Mouse (Mus musculus): ENCODE data around the gene Arsa. TPM values are rescaled to one million over a fixed set of nuclear protein-coding genes. Genes with fewer than 3 reads are reported as not detected.

The Arsa gene
- polyA plus RNA-seq, 1 experiment: 57.7 TPM

DNA sequence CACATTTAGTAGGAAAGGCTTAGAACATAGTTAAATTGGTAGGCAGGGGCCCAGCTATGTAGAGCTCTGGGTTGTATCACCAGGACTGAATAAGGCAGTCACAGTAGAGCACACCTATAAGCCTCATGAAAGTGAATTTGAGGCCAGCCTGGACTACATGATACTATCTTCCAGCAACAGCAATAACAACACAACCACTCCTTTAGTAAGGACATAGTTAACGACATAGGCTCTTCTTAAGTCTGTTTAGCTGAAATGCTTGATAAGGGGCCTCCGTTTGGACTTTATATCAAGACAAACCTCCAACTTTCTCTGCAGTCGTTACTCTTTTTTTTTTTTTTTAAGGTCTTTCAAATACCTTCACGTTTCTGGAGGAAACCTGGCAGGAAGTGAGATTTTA, 35.5 kb upstream of the Arsa start:
- 46% methylated on average over 4 of the region's 4 CpGs for WGBS
- H3K4me3 ChIP-seq (replicated peaks; ENCODE audit: extremely low read depth, low read depth, low read length): no peak overlapping the region
- TF ChIP-seq POLR2A (IDR thresholded peaks at IDR 0.05; ENCODE audit: borderline replicate concordance, extremely low read depth, low read depth, low read length) (no peak), CTCF (IDR thresholded peaks at IDR 0.05; ENCODE audit: insufficient read depth, low read length) (no peak)
- H3K4me1 ChIP-seq (ENCODE audit: control insufficient read depth, insufficient read depth, low read length): peaks cover 3% of the 10 kb centered on the region
- no peak for DNase-seq

DNA sequence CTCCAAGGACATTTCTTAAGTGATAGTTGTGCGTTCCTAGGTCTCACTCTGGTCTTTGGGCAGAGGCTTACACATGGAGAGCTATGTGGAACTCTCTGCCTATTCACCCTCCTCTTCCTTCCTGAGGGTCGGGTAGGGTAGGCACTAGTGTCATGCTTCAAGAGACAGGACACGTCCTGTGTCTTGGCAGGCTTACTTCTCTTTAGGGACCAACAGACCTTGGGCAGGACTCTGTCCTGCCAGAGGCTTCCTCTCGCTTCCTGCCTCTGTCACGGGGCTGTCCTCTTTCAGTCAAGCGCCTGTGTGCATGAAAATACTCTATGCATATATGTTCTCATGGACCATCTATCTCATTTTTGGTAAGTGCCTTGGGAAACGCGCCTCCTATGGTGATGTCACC, 30.5 kb upstream of the Arsa start:
- Histone ChIP-seq H3K4me1 (ENCODE audit: control insufficient read depth, insufficient read depth, low read length) (no peaks in the 10 kb centered on the region; the same call in 1 of the 2 replicates), H3K4me3 (replicated peaks; ENCODE audit: extremely low read depth, low read depth, low read length) (no peak overlapping the region)
- DNase-seq: no peak
- 62% methylated on average over 8 of the region's 8 CpGs for WGBS
- no peak for TF ChIP-seq CTCF (IDR thresholded peaks at IDR 0.05; ENCODE audit: insufficient read depth, low read length)
- no peak for TF ChIP-seq POLR2A (IDR thresholded peaks at IDR 0.05; ENCODE audit: borderline replicate concordance, extremely low read depth, low read depth, low read length)

DNA sequence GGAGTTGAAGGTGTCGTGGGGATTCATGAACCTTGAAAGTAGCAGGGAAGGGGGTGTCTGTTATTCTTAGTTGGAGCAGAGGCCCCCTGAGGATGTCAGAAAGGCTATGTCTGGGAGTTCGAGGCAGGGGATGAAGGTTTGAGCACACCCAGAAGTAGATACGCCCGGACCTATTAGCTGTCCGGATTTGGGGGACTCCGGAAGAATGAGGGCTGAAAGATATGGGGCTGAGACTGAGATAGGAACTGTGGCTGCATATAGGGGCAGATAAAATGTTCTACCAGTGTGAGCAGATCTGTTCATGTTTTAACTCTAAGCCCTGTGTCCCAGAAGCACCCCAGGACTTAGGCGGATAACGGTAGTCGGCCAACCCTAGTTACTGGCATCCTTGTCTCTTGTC, 27.6 kb upstream of the Arsa start:
- Histone ChIP-seq H3K4me1 (ENCODE audit: control insufficient read depth, insufficient read depth, low read length) (peaks cover 8% of the 10 kb centered on the region; the same call in 1 of the 2 replicates), H3K4me3 (replicated peaks; ENCODE audit: extremely low read depth, low read depth, low read length) (no peak overlapping the region)
- no peak for DNase-seq
- WGBS: 89% methylated on average over 9 of the region's 9 CpGs
- no peak for TF ChIP-seq POLR2A (IDR thresholded peaks at IDR 0.05; ENCODE audit: borderline replicate concordance, extremely low read depth, low read depth, low read length)
- TF ChIP-seq CTCF (IDR thresholded peaks at IDR 0.05; ENCODE audit: insufficient read depth, low read length): no peak

DNA sequence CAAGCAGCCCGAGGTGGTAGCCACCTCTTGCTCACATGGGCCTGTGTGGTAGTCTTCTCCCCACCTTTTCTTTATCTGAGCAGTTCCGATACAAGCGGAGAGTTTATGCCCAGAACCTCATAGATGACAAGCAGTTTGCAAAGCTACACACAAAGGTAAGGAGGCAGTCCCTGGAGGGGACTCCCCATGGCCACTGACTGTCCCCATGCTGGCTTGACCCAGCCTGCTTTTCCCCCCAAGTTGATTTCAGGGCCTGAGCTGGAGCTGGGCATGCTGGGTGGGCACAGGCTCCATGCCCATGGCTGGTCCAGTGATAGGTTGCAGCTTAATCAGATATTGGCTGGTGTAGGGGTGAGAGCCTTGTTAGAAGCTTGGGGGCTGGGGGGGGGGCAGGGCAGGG, 24.1 kb upstream of the Arsa start:
- Histone ChIP-seq H3K4me1 (ENCODE audit: control insufficient read depth, insufficient read depth, low read length) (peaks cover 15% of the 10 kb centered on the region), H3K4me3 (replicated peaks; ENCODE audit: extremely low read depth, low read depth, low read length) (no peak overlapping the region)
- no peak for TF ChIP-seq POLR2A (IDR thresholded peaks at IDR 0.05; ENCODE audit: borderline replicate concordance, extremely low read depth, low read depth, low read length)
- no peak for TF ChIP-seq CTCF (IDR thresholded peaks at IDR 0.05; ENCODE audit: insufficient read depth, low read length)
- no peak for DNase-seq
- WGBS: 69% methylated on average over 3 of the region's 3 CpGs

DNA sequence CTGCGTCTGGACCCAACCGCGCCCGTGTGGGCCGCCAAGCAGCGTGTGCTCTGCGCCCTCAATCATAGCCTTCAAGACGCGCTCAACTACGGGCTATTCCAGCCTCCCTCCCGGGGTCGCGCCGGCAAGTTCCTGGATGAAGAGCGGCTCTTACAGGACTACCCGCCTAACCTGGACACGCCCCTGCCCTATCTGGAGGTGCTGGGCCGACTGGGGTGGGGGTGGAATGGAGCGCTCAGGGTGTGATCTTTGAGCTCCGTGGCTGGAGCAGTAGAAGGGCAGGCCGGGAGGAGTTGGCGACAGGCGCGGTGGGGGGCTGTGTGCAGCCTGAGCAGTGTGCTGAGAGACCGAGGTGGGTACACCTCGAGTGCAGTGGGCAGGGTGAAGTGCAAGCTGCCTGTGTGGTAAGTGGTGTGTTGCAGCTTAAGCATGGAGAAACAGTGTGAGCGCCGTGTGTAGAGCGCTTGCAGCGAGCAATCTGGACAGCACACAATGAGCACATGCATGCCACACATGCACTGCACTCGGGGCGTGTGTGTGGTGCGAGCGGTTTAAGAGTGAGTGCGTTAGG, 23.1 kb upstream of the Arsa start:
- no peak for TF ChIP-seq CTCF (IDR thresholded peaks at IDR 0.05; ENCODE audit: insufficient read depth, low read length)
- 11% methylated on average over 35 of the region's 35 CpGs for WGBS
- peaks cover 15% of the 10 kb centered on the region for H3K4me1 ChIP-seq (ENCODE audit: control insufficient read depth, insufficient read depth, low read length)
- peak overlapping the region; percentile 62 for H3K4me3 ChIP-seq (replicated peaks; ENCODE audit: extremely low read depth, low read depth, low read length)
- no peak for DNase-seq

DNA sequence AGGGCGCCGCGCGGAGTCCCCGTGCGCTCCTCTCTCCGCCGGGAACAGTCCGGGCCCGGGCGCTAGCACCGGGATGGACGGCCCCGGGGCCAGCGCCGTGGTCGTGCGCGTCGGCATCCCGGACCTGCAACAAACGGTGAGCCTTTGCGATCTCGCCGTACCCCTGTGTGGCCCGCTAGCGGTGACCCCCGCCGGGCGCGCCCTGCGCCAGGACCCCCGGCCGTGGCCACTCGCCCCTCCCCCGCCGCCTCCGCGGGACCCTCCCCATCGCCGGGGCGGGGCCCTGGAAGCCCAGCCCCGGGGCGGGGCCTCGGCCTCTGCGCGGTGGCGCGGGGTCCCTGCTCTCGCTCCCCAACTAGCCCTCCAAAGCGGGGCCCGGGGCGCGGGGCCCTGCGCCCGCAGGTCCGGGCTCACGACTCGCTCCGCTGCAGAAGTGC, 22.6 kb upstream of the Arsa start:
- no peak for TF ChIP-seq CTCF (IDR thresholded peaks at IDR 0.05; ENCODE audit: insufficient read depth, low read length)
- TF ChIP-seq POLR2A (IDR thresholded peaks at IDR 0.05; ENCODE audit: borderline replicate concordance, extremely low read depth, low read depth, low read length): no peak
- Histone ChIP-seq H3K4me1 (ENCODE audit: control insufficient read depth, insufficient read depth, low read length) (peaks cover 15% of the 10 kb centered on the region), H3K4me3 (replicated peaks; ENCODE audit: extremely low read depth, low read depth, low read length) (peak overlapping the region; percentile 72)
- whole genome bisulfite sequencing: under 1% methylated on average over 59 of the region's 60 CpGs
- DNase-seq: no peak

DNA sequence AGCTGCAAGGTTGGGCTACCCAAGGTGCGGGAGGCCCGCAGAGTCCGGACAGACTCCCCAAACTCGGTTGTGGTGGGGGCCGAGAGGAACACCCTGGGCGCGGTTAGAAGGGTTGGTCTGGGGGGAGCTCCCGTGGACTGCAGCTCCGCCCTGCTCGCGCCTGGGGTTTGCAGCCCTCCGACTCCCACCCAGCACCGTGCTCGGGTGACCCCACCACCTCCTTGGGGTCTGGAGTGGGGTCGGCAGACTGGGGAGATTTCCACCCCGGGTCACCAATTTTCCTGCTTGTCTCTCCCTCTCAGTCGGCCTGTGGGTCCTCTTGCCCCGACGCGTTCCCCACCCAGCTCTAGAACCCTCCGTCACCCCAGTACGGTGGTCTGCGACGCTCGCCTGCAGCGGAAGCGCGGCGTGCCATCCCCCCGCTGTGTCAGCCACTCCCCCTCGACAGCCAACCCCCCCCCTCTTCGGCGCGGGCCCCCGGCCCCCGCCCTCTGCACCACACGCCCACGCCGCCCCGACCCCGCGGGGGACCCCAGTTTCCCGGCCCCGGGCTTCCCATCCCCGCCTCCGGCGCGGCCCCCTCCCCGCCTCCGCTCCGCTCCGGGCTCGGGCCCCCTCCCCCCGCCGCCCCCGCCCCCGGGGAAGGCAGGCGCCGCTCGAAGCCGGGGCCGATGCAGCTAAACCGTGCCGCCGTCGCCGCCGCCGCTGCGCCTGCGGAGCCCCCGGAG, 21.9 kb upstream of the Arsa start, which contains the start of gene Shank3:
Shank3 (plus strand) TSS at position 663 of the 728 bp plus-strand sequence.
- no peak for TF ChIP-seq POLR2A (IDR thresholded peaks at IDR 0.05; ENCODE audit: borderline replicate concordance, extremely low read depth, low read depth, low read length)
- no peak for TF ChIP-seq CTCF (IDR thresholded peaks at IDR 0.05; ENCODE audit: insufficient read depth, low read length)
- peak within 1 kb of the TSS; percentile 74 for H3K4me3 ChIP-seq (replicated peaks; ENCODE audit: extremely low read depth, low read depth, low read length)
- peaks cover 15% of the 10 kb centered on the region for H3K4me1 ChIP-seq (ENCODE audit: control insufficient read depth, insufficient read depth, low read length)
- DNase-seq: no peak
- WGBS: under 1% methylated on average over 45 of the region's 72 CpGs

DNA sequence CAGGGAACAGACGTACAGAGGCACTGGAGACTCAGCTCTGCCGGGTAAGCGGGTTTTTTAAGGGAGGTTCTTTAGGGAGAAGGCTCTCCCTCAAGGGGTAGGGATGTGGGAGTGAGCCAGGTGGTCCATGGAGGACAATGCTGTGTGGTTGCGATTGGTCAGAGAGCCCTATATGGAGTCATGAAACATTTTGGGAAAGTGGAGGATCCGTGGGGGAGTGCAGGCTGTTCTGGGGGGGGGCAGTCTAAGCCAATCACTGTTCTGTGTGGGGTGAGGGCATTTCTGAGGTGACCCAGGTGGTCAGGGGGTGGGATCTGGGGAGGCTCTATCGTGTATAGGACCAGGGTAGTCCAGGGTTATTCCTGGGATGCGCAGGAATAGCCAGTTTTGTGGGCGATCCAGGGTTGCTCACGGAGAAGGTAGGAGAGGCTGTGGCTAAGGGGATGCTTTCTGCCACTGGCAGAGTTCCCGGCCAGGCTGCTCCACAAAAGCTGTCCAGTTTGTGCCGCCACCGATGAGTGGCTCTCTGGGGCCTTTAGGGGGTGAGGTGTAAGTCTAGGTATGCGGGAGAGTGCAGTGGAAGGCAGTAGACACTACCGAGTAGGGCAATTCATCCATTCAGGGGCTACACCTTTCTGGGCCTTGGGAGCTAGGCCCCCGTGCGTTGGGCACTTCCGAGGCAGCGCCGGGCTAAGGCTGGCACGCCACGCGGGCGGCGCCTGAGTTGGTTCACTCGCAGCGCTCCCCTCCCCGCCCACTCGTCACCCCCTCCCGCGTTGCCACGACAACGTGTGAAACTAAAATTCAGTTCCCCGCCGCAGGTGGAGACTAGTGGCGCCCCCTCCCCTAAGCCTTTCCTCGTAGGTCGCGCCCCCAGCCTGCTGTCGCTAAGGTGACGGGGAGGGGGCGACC, 21.1 kb upstream of the Arsa start:
- Histone ChIP-seq H3K4me3 (replicated peaks; ENCODE audit: extremely low read depth, low read depth, low read length) (peak overlapping the region; percentile 74), H3K4me1 (ENCODE audit: control insufficient read depth, insufficient read depth, low read length) (peaks cover 15% of the 10 kb centered on the region)
- peak; percentile 37 for DNase-seq
- WGBS: 3% methylated on average over 40 of the region's 41 CpGs
- TF ChIP-seq CTCF (IDR thresholded peaks at IDR 0.05; ENCODE audit: insufficient read depth, low read length) (no peak), POLR2A (IDR thresholded peaks at IDR 0.05; ENCODE audit: borderline replicate concordance, extremely low read depth, low read depth, low read length) (peak; percentile 51; the same call in 1 of the 2 replicates)

DNA sequence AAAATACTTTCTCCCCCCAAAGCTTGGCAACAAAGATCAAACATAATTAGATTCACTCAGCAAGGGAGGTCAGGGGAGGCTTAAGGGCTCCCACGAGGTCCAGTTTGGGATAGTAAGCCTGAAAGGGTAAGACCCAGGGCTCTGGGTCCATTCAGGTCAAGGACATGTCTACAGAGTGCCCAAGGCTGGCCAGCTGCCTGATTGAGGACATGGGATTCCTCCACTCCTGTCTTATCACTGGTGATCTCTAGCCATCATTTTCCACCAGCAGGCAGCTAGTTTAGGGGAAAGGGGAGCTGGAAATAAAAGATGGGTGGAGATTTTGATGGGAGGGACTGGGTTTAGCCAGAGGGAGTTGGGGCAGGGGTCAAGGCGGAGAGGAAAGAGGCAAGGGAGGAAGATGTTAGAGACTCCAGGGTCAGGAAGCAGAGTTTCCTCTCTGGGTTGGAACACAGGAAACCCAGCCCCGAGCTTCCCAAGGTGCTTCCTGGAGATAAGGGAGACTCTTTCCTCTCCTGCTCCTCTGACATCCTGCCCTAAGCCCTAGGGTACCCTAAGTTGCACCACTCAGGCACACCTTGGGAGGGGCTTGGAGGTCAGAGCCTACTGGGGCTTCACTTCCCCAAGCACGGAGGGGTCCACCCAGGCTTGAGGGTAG, 20.3 kb upstream of the Arsa start:
- peak; percentile 51 for DNase-seq
- peaks cover 15% of the 10 kb centered on the region for H3K4me1 ChIP-seq (ENCODE audit: control insufficient read depth, insufficient read depth, low read length)
- 14% methylated on average over 4 of the region's 4 CpGs for WGBS
- TF ChIP-seq POLR2A (IDR thresholded peaks at IDR 0.05; ENCODE audit: borderline replicate concordance, extremely low read depth, low read depth, low read length): peak; percentile 94
- no peak for TF ChIP-seq CTCF (IDR thresholded peaks at IDR 0.05; ENCODE audit: insufficient read depth, low read length)
- peak overlapping the region; percentile 74 for H3K4me3 ChIP-seq (replicated peaks; ENCODE audit: extremely low read depth, low read depth, low read length)
